ENCODE assay signal across 27 mouse cellular contexts in genomic region chr1:28622745-28623144, GRCm38 (mm10).
A peak's percentile ranks its signal among the peaks of the same experiment; 100 is the strongest.
DNase-seq lines count a peak whose midpoint lies in the region; ATAC-seq lines count a peak whose summit lies in the region.
"Had no signal": no experiment of that assay in that cellular context is flagged by ENCODE, and none has a peak within 500 bp of the region (broad histone marks: within the 10 kb centered on the region; RNA-seq: fewer than 3 reads in every experiment).

No protein-coding gene starts in this region.

- no peaks in the 10 kb centered on the region for H3K36me3 ChIP-seq in hindbrain, embryonic 11.5 days (ENCODE audit: control insufficient read depth, insufficient read depth, low read length)
- H3K36me3 ChIP-seq: embryonic facial prominence, embryonic 15.5 days; heart, embryonic 13.5 days; hindbrain, embryonic 13.5 days; limb, embryonic 13.5 days; liver, embryonic 13.5 days; neural tube, embryonic 15.5 days had no signal

- no peak overlapping the region for H3K9ac ChIP-seq in hindbrain, embryonic 11.5 days (ENCODE audit: low read depth, low read length)
- H3K9ac ChIP-seq: embryonic facial prominence, embryonic 15.5 days; heart, embryonic 13.5 days; hindbrain, embryonic 13.5 days; limb, embryonic 13.5 days; liver, embryonic 13.5 days; neural tube, embryonic 15.5 days had no signal

- H3K4me1 ChIP-seq in hindbrain, embryonic 11.5 days (replicated peaks; ENCODE audit: control insufficient read depth, insufficient read depth, low read length), result no peaks in the 10 kb centered on the region
- H3K4me1 ChIP-seq: embryonic facial prominence, embryonic 15.5 days; heart, embryonic 13.5 days; hindbrain, embryonic 13.5 days; limb, embryonic 13.5 days; liver, embryonic 13.5 days; neural tube, embryonic 15.5 days had no signal

- ATAC-seq in hindbrain, embryonic 11.5 days (ENCODE audit: low FRiP score), result no peak
- ATAC-seq: forebrain, embryonic 14.5 days had no signal

- no peaks in the 10 kb centered on the region for H3K9me3 ChIP-seq in hindbrain, embryonic 11.5 days (ENCODE audit: control insufficient read depth, low read length)
- H3K9me3 ChIP-seq: embryonic facial prominence, embryonic 15.5 days; heart, embryonic 13.5 days; hindbrain, embryonic 13.5 days; limb, embryonic 13.5 days; liver, embryonic 13.5 days; neural tube, embryonic 15.5 days had no signal

- no peaks in the 10 kb centered on the region for H3K27me3 ChIP-seq in hindbrain, embryonic 11.5 days (ENCODE audit: control insufficient read depth, insufficient read depth, low read length)
- H3K27me3 ChIP-seq: embryonic facial prominence, embryonic 15.5 days; heart, embryonic 13.5 days; hindbrain, embryonic 13.5 days; limb, embryonic 13.5 days; liver, embryonic 13.5 days; neural tube, embryonic 15.5 days had no signal

- H3K4me3 ChIP-seq in hindbrain, embryonic 11.5 days (ENCODE audit: low read depth, low read length), result no peak overlapping the region
- H3K4me3 ChIP-seq: embryonic facial prominence, embryonic 15.5 days; heart, adult 2 months; heart, embryonic 13.5 days; hindbrain, embryonic 13.5 days; layer of hippocampus, adult 2 months; limb, embryonic 13.5 days; liver, embryonic 13.5 days; neural tube, embryonic 15.5 days had no signal

- H3K27ac ChIP-seq in hindbrain, embryonic 11.5 days (ENCODE audit: low read depth, low read length), result no peak overlapping the region
- H3K27ac ChIP-seq: embryonic facial prominence, embryonic 15.5 days; heart, adult 2 months; heart, embryonic 13.5 days; hindbrain, embryonic 13.5 days; layer of hippocampus, adult 2 months; limb, embryonic 13.5 days; liver, embryonic 13.5 days; neural tube, embryonic 15.5 days had no signal

- peak; percentile 1 to 2 for DNase-seq in kidney, postnatal 4 days
- DNase-seq in kidney, adult 9 months, result no peak
- peak; percentile 5 for DNase-seq in right cerebral cortex, postnatal 14 days
- no peak for DNase-seq in right cerebral cortex, postnatal 36 days (ENCODE audit: low spot score in 2 of 2)
- DNase-seq in R1 (ENCODE audit: low read depth, low spot score), result peak; percentile 52
- peak; percentile 46 for DNase-seq in testis, postnatal 10 days (ENCODE audit: low spot score)
- DNase-seq in hindbrain, embryonic 11.5 days (ENCODE audit: low spot score), result no peak
- DNase-seq in gastrocnemius, postnatal 10 days, result no peak
- DNase-seq: adrenal gland, postnatal 10 days; gastrocnemius, postnatal 14 days; heart, adult 2 months; heart, postnatal 14 days; kidney, adult 18-20 months; kidney, postnatal 14 days; liver, embryonic 13.5 days; lung, adult 2 months; right cerebral cortex, adult 18-20 months; spleen, adult 18-20 months; thymus, postnatal 25 days had no signal

- 87% methylated on average over 9 of the region's 9 CpGs for WGBS in hindbrain, embryonic 11.5 days

- H3K4me2 ChIP-seq in hindbrain, embryonic 11.5 days (replicated peaks; ENCODE audit: low read depth, low read length), result no peak overlapping the region
- H3K4me2 ChIP-seq: embryonic facial prominence, embryonic 15.5 days; heart, embryonic 13.5 days; hindbrain, embryonic 13.5 days; limb, embryonic 13.5 days; liver, embryonic 13.5 days; midbrain, embryonic 11.5 days; neural tube, embryonic 15.5 days had no signal

Comparison
In these comparisons a context has a peak if more than half of its experiments do, and no peak if none do; other contexts are left out.
1. DNase-seq: peak in kidney, postnatal 4 days (2 of 2), right cerebral cortex, postnatal 14 days (single experiment), R1 (single experiment) and testis, postnatal 10 days (single experiment); none in kidney, adult 9 months (single experiment), right cerebral cortex, postnatal 36 days (0 of 2), hindbrain, embryonic 11.5 days (single experiment) and gastrocnemius, postnatal 10 days (single experiment).